Mouse (Mus musculus) Patski (cell line): Measurements from ENCODE around the gene Lypd5. TPM values are rescaled to one million over a fixed set of nuclear protein-coding genes. Genes with fewer than 3 reads are reported as not detected.

ENCODE experiments used
- ATAC-seq: fragments of 100-300 bp; one replicate; pipeline ENCODE4 v1.8.0; 2021
- CTCF ChIA-PET: fragments of 350-600 bp; sonication (Branson Sonifier 250); formaldehyde crosslinking; loops from one replicate; lab custom pipeline; 2022; ENCODE audit warnings: inconsistent platforms; lab: Charles Lee
- POLR2A ChIA-PET: fragments of 350-600 bp; sonication (Branson Sonifier 250); formaldehyde crosslinking; loops from one replicate; lab custom pipeline; 2022; ENCODE audit warnings: antibody characterized with exemption, inconsistent platforms; lab: Charles Lee
- DNase-seq: peaks from one replicate; pipeline ENCODE4 v3.0.0-alpha.2; 2011; ENCODE audit warnings: low read depth, low spot score
- H3K27me3 ChIP-seq: fragments of 371-371 bp; one replicate; pipeline ENCODE4 v1.5.1; 2021
- CTCF ChIP-seq: fragments of 100-300 bp; IDR thresholded peaks from one replicate; pipeline ENCODE4 v1.5.1; 2021
- in situ Hi-C: fragments of 300-500 bp; cut with MboI; formaldehyde crosslinking; loops from 3 replicates; pipeline ENCODE4 v1.11.1; 2018; ENCODE audit warnings: low pct_unique_long_range_greater_than_20kb, mixed read lengths
- polyA plus RNA-seq: library from polyadenylated mRNA; unstranded; gene quantifications from one replicate; pipeline ENCODE4 v1.2.3, GENCODE M21; 2021

Lypd5 gene
- polyA plus RNA-seq, result not detected

GRCm38 (mm10) chr7:24348896-24349295, at the start of gene Lypd5:
Gene Lypd5, plus strand, starts transcription at chr7:24349196.
- in situ Hi-C loops, result no loop called here
- no peak for ATAC-seq
- H3K27me3 ChIP-seq, result peaks cover 36% of the 10 kb centered on the region
- TF ChIP-seq CTCF, result no peak
- ChIA-PET POLR2A (no interaction called here), CTCF (interaction anchor here (0.9 to 1.5 kb wide), 3 partner anchors 12 to 24 kb away, joined by 3 to 4 read pairs (median 3); no protein-coding TSS in a partner anchor)
- no peak for DNase-seq

GRCm38 (mm10) chr7:24299823-24300481, 49.0 kb upstream of the Lypd5 start:
- ATAC-seq (no peak), DNase-seq (no peak)
- POLR2A ChIA-PET, result interaction anchor here (0.6 kb wide), 2 partner anchors 31 to 777 kb away, joined by 6 to 7 read pairs; no protein-coding TSS in a partner anchor
- no peak for TF ChIP-seq CTCF
- H3K27me3 ChIP-seq, result no peaks in the 10 kb centered on the region
- in situ Hi-C loops, result no loop called here
- CTCF ChIA-PET, result interaction anchor here (0.7 to 1.6 kb wide), 8 partner anchors 9 to 145 kb away, joined by 3 to 6 read pairs (median 3); no protein-coding TSS in a partner anchor

- DNase-seq (no peak), ATAC-seq (no peak)
- CTCF ChIA-PET, result interaction anchor here (0.7 to 1.6 kb wide), 4 partner anchors 10 to 146 kb away, joined by 3 read pairs; no protein-coding TSS in a partner anchor
- in situ Hi-C loops, result no loop called here
- no peaks in the 10 kb centered on the region for H3K27me3 ChIP-seq
- POLR2A ChIA-PET, result no interaction called here
- TF ChIP-seq CTCF, result no peak
Measured at GRCm38 (mm10) chr7:24300771-24301282, 48.2 kb upstream of the Lypd5 start, which contains the start of gene Zfp61. Gene Zfp61, minus strand, starts transcription at chr7:24301232.

GRCm38 (mm10) chr7:24315726-24316566, 33.0 kb upstream of the Lypd5 start:
- POLR2A ChIA-PET, result interaction anchor here (0.6 to 0.7 kb wide), 3 partner anchors 18 to 191 kb away, joined by 3 to 5 read pairs (median 4); no protein-coding TSS in a partner anchor
- CTCF ChIA-PET, result no interaction called here
- ATAC-seq (no peak), DNase-seq (no peak)
- H3K27me3 ChIP-seq, result peaks cover 10% of the 10 kb centered on the region
- in situ Hi-C loops, result no loop called here
- TF ChIP-seq CTCF, result no peak

- no peak for TF ChIP-seq CTCF
- ChIA-PET POLR2A (no interaction called here), CTCF (no interaction called here)
- in situ Hi-C loops, result no loop called here
- peak; percentile 63 for DNase-seq
- peak; percentile 92 for ATAC-seq
- peaks cover 12% of the 10 kb centered on the region for H3K27me3 ChIP-seq
Measured at GRCm38 (mm10) chr7:24316567-24317092, 32.4 kb upstream of the Lypd5 start, which contains the start of gene Zfp94. Gene Zfp94, minus strand, starts transcription at chr7:24316666.

- ATAC-seq (no peak), DNase-seq (no peak)
- H3K27me3 ChIP-seq, result peaks cover 16% of the 10 kb centered on the region
- CTCF ChIA-PET, result no interaction called here
- TF ChIP-seq CTCF, result no peak
- POLR2A ChIA-PET, result no interaction called here
- in situ Hi-C loops, result no loop called here
Measured at GRCm38 (mm10) chr7:24318942-24319341, 30.1 kb upstream of the Lypd5 start.

- ATAC-seq, result no peak
- CTCF ChIA-PET, result interaction anchor here (1.9 kb wide), 1 partner anchor 14 kb away, joined by 4 read pairs; no protein-coding TSS in a partner anchor
- POLR2A ChIA-PET, result no interaction called here
- no peak for DNase-seq
- H3K27me3 ChIP-seq, result peaks cover 16% of the 10 kb centered on the region
- in situ Hi-C loops, result no loop called here
- TF ChIP-seq CTCF, result no peak
Measured at GRCm38 (mm10) chr7:24322593-24322992, 26.4 kb upstream of the Lypd5 start.

- DNase-seq (no peak), ATAC-seq (no peak)
- CTCF ChIA-PET, result interaction anchor here (1.2 to 1.4 kb wide), 2 partner anchors 11 to 23 kb away, joined by 3 to 7 read pairs; partner anchors contain the start of gene Lypd5
- no peak for TF ChIP-seq CTCF
- peaks cover 8% of the 10 kb centered on the region for H3K27me3 ChIP-seq
- in situ Hi-C loops, result no loop called here
- POLR2A ChIA-PET, result no interaction called here
Measured at GRCm38 (mm10) chr7:24325197-24325596, 23.8 kb upstream of the Lypd5 start.

- H3K27me3 ChIP-seq, result peaks cover 8% of the 10 kb centered on the region
- CTCF ChIA-PET, result interaction anchor here (1.2 to 1.8 kb wide), 3 partner anchors 10 to 23 kb away, joined by 3 to 7 read pairs (median 7); partner anchors contain the start of gene Lypd5
- no peak for TF ChIP-seq CTCF
- in situ Hi-C loops, result no loop called here
- DNase-seq, result no peak
- POLR2A ChIA-PET, result no interaction called here
- ATAC-seq, result no peak
Measured at GRCm38 (mm10) chr7:24325675-24326128, 23.3 kb upstream of the Lypd5 start.
